Mouse (Mus musculus): ENCODE measurements around the gene 1700012A03Rik.

Gene 1700012A03Rik

DNA sequence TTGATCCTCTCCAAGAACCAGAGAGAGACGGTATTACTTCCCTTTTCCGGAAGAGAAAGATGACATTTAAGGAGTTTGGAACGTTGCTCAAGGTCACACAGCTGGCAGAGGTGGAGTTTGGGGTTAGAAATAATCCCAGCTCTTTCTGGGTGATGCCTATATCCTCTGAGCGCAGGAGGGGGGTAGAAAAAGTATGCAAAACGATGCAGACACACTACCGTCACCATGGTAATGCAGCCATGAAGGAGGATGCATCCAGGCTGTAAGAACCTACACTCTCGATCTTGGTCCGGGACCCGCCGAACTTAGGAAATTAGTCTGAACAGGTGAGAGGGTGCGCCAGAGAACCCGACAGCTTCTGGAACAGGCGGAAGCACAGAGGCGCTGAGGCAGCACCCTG lies 43.3 kb downstream of the 1700012A03Rik start:
- DNase-seq (ENCODE audit: low spot score in 2 of 2), result no peak

DNA sequence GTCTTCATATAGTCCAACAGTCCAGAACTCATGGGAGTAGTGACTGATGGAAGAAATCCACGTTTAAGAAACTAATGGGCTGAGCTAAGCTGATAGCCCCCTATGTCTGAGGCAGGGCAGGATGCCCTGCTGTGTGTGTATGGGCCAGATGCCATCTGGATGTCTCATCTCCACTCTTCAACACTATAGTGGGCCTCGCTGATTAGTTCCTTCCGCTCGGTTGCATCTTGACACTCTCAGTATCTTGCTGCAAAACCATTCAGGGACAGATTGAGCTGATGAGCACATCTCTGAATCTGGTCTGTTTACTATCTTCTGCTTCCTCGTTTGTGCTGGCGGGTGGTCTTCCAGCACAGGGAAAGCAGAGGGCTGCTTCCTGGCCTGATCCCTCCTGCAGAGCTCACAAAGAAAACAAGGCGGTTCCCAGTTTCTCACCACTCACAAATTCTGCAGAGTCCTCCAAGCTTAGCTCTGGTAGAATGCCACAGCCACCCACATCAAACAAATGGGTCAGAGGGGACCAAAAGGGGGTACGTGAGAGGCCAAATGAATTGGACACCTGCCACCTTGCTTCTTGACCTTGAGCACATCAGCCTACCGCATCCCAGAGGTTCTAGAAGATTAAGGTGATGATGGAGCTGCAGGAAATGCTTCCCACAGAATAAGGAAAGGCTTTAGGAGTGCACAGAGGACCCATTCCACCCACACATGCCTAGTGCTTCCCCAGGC lies 55.7 kb downstream of the 1700012A03Rik start:
- no peak for DNase-seq (ENCODE audit: low spot score in 2 of 2)

Data from urinary bladder, adult 18-20 months (tissue).